Mouse (Mus musculus): Measurements from ENCODE around the gene Erv3.

Gene Erv3

GRCm38 (mm10) chr2:131825498-131825897, 34.0 kb downstream of the Erv3 start:
- DNase-seq (ENCODE audit: extremely low read depth, insufficient read length, low spot score), result no peak

GRCm38 (mm10) chr2:131823931-131824330, 35.6 kb downstream of the Erv3 start:
- DNase-seq (ENCODE audit: extremely low read depth, insufficient read length, low spot score), result no peak

- no peak for DNase-seq (ENCODE audit: extremely low read depth, insufficient read length, low spot score)
These were observed 37.1 kb downstream of the Erv3 start for GRCm38 (mm10) chr2:131822492-131822891.

GRCm38 (mm10) chr2:131821708-131821990, 37.9 kb downstream of the Erv3 start:
- no peak for DNase-seq (ENCODE audit: extremely low read depth, insufficient read length, low spot score)

- DNase-seq (ENCODE audit: extremely low read depth, insufficient read length, low spot score), result peak; percentile 53
These were observed 38.4 kb downstream of the Erv3 start for GRCm38 (mm10) chr2:131820932-131821707.

- DNase-seq (ENCODE audit: extremely low read depth, insufficient read length, low spot score), result peak; percentile 56
These were observed 39.4 kb downstream of the Erv3 start for GRCm38 (mm10) chr2:131820088-131820675.

- DNase-seq (ENCODE audit: extremely low read depth, insufficient read length, low spot score), result no peak
These were observed 45.2 kb downstream of the Erv3 start for GRCm38 (mm10) chr2:131814327-131814726.

GRCm38 (mm10) chr2:131813437-131813836, 46.1 kb downstream of the Erv3 start:
- DNase-seq (ENCODE audit: extremely low read depth, insufficient read length, low spot score), result no peak

- peak; percentile 77 for DNase-seq (ENCODE audit: extremely low read depth, insufficient read length, low spot score)
These were observed 46.9 kb downstream of the Erv3 start for GRCm38 (mm10) chr2:131812480-131813137.

- no peak for DNase-seq (ENCODE audit: extremely low read depth, insufficient read length, low spot score)
These were observed 47.9 kb downstream of the Erv3 start for GRCm38 (mm10) chr2:131811607-131812006.

- DNase-seq (ENCODE audit: extremely low read depth, insufficient read length, low spot score), result no peak
These were observed 50.7 kb downstream of the Erv3 start for GRCm38 (mm10) chr2:131808856-131809255.

- peak; percentile 32 for DNase-seq (ENCODE audit: extremely low read depth, insufficient read length, low spot score)
These were observed 51.9 kb downstream of the Erv3 start for GRCm38 (mm10) chr2:131807660-131808059.

GRCm38 (mm10) chr2:131806863-131807262, 52.7 kb downstream of the Erv3 start:
- peak; percentile 58 for DNase-seq (ENCODE audit: extremely low read depth, insufficient read length, low spot score)

GRCm38 (mm10) chr2:131805306-131805705, 54.2 kb downstream of the Erv3 start:
- no peak for DNase-seq (ENCODE audit: extremely low read depth, insufficient read length, low spot score)

- no peak for DNase-seq (ENCODE audit: extremely low read depth, insufficient read length, low spot score)
These were observed 55.7 kb downstream of the Erv3 start for GRCm38 (mm10) chr2:131803801-131804200.

All from 3134 (cell line).